Mouse (Mus musculus) heart, embryonic 16.5 days (tissue): ENCODE measurements at regions not wholly inside any gene's neighbourhood (a gene's known extent, or its start where the extent isn't known, plus 50 kb on each side); places are given as distances from the start of the nearest gene placed in this dataset.

Experiments
- ATAC-seq: fragments of 200-750 bp; cut with Nextera tagmentation; replicated peaks from 2 replicates; pipeline ENCODE4 v1.8.0; 2017; ENCODE audit warnings: moderate number of reproducible peaks; ENCODE audit not compliant: insufficient read depth, low FRiP score; ENCODE audit errors: extremely low read depth
- H3K27ac ChIP-seq: fragments of 300-500 bp; sonication (generic); 2 replicates; pipeline ENCODE4 v1.5.1; 2014; ENCODE audit warnings: mild to moderate bottlenecking, low read length, control low read depth, moderate library complexity
- H3K27me3 ChIP-seq: fragments of 300-500 bp; sonication (generic); 2 replicates; pipeline ENCODE4 v1.6.1; 2014; ENCODE audit warnings: low read length, mixed read lengths; ENCODE audit not compliant: control insufficient read depth, insufficient read depth
- H3K36me3 ChIP-seq: fragments of 300-500 bp; sonication (generic); 2 replicates; pipeline ENCODE4 v1.6.1; 2014; ENCODE audit not compliant: control insufficient read depth, insufficient read depth
- H3K4me1 ChIP-seq: fragments of 300-500 bp; sonication (generic); 2 replicates; pipeline ENCODE4 v1.6.1; 2014; ENCODE audit warnings: low read length, mixed read lengths; ENCODE audit not compliant: control insufficient read depth, insufficient read depth
- H3K4me2 ChIP-seq: fragments of 300-500 bp; sonication (generic); 2 replicates; pipeline ENCODE4 v1.6.1; 2014; ENCODE audit warnings: low read depth, mild to moderate bottlenecking, control low read depth, low read length
- H3K4me3 ChIP-seq: fragments of 300-500 bp; sonication (generic); 2 replicates; pipeline ENCODE4 v1.5.1; 2014; ENCODE audit warnings: mild to moderate bottlenecking, control low read depth, low read length
- H3K9ac ChIP-seq: fragments of 300-500 bp; sonication (generic); 2 replicates; pipeline ENCODE4 v1.6.1; 2014; ENCODE audit warnings: low read length, control low read depth
- H3K9me3 ChIP-seq: fragments of 300-500 bp; sonication (generic); replicated peaks from 2 replicates; pipeline ENCODE4 v1.6.1; 2016; ENCODE audit warnings: low read length; ENCODE audit not compliant: control insufficient read depth
- WGBS: fragments of 180-500 bp; shearing (Covaris S2); extraction: QIAGEN DNeasy Blood & Tissue Kit; methylation state at CpG from one replicate; pipeline ENCODE4 v1.1.7; 2014; 5-methylcytosine and 5-hydroxymethylcytosine counted together

- H3K9ac ChIP-seq: no peak overlapping the region
- ATAC-seq: peak; percentile 53
- peak overlapping the region; percentile 23; the same call in 1 of the 2 replicates for H3K4me2 ChIP-seq
- H3K27ac ChIP-seq: no peak overlapping the region
- 0 out of 2 replicates have a peak, but pooled peaks cover 2% of the 10 kb centered on the region for H3K4me1 ChIP-seq
- no peak overlapping the region for H3K4me3 ChIP-seq
- no peaks in the 10 kb centered on the region for H3K36me3 ChIP-seq
- H3K27me3 ChIP-seq: no peaks in the 10 kb centered on the region
- no peaks in the 10 kb centered on the region for H3K9me3 ChIP-seq
- WGBS: 47% methylated on average over 13 of the region's 13 CpGs
These were observed 688.7 kb upstream of the Ptbp2 start for GRCm38 (mm10) chr3:120472687-120473644.

- no peak for ATAC-seq
- Histone ChIP-seq H3K9me3 (no peaks in the 10 kb centered on the region), H3K4me1 (0 out of 2 replicates have a peak, but pooled peaks cover 2% of the 10 kb centered on the region), H3K4me3 (no peak overlapping the region), H3K9ac (no peak overlapping the region), H3K36me3 (no peaks in the 10 kb centered on the region), H3K4me2 (no peak overlapping the region), H3K27me3 (no peaks in the 10 kb centered on the region), H3K27ac (no peak overlapping the region)
- WGBS: 70% methylated on average over 2 of the region's 2 CpGs
These were observed 687.7 kb upstream of the Ptbp2 start for GRCm38 (mm10) chr3:120471878-120472444.

GRCm38 (mm10) chr3:120468887-120469286, 684.6 kb upstream of the Ptbp2 start:
- H3K4me1 ChIP-seq: 0 out of 2 replicates have a peak, but pooled peaks cover 2% of the 10 kb centered on the region
- H3K9ac ChIP-seq: no peak overlapping the region
- no peak for ATAC-seq
- no peak overlapping the region for H3K4me3 ChIP-seq
- H3K36me3 ChIP-seq: no peaks in the 10 kb centered on the region
- WGBS: 81% methylated on average over 2 of the region's 2 CpGs
- no peak overlapping the region for H3K27ac ChIP-seq
- H3K4me2 ChIP-seq: no peak overlapping the region
- H3K27me3 ChIP-seq: no peaks in the 10 kb centered on the region
- no peaks in the 10 kb centered on the region for H3K9me3 ChIP-seq

GRCm38 (mm10) chr3:120460717-120461116, 676.5 kb upstream of the Ptbp2 start:
- no peaks in the 10 kb centered on the region for H3K36me3 ChIP-seq
- H3K9ac ChIP-seq: no peak overlapping the region
- no peak overlapping the region for H3K27ac ChIP-seq
- no peaks in the 10 kb centered on the region for H3K4me1 ChIP-seq
- ATAC-seq: no peak
- H3K4me2 ChIP-seq: no peak overlapping the region
- no peak overlapping the region for H3K4me3 ChIP-seq
- H3K9me3 ChIP-seq: no peaks in the 10 kb centered on the region
- H3K27me3 ChIP-seq: no peaks in the 10 kb centered on the region

- no peaks in the 10 kb centered on the region for H3K36me3 ChIP-seq
- no peak for ATAC-seq
- no peak overlapping the region for H3K27ac ChIP-seq
- no peaks in the 10 kb centered on the region for H3K9me3 ChIP-seq
- H3K4me1 ChIP-seq: no peaks in the 10 kb centered on the region
- H3K27me3 ChIP-seq: no peaks in the 10 kb centered on the region
- H3K9ac ChIP-seq: no peak overlapping the region
- H3K4me2 ChIP-seq: no peak overlapping the region
- H3K4me3 ChIP-seq: no peak overlapping the region
- WGBS: 73% methylated on average over 7 of the region's 7 CpGs
These were observed 673.6 kb upstream of the Ptbp2 start for GRCm38 (mm10) chr3:120457912-120458311.

- H3K9ac ChIP-seq: no peak overlapping the region
- no peak overlapping the region for H3K4me3 ChIP-seq
- no peak for ATAC-seq
- no peaks in the 10 kb centered on the region for H3K27me3 ChIP-seq
- WGBS: 66% methylated on average over 4 of the region's 4 CpGs
- no peaks in the 10 kb centered on the region for H3K4me1 ChIP-seq
- no peaks in the 10 kb centered on the region for H3K36me3 ChIP-seq
- no peak overlapping the region for H3K4me2 ChIP-seq
- no peak overlapping the region for H3K27ac ChIP-seq
- H3K9me3 ChIP-seq: no peaks in the 10 kb centered on the region
These were observed 656.9 kb upstream of the Ptbp2 start for GRCm38 (mm10) chr3:120441127-120441526.

GRCm38 (mm10) chr3:120430285-120430684, 646.0 kb upstream of the Ptbp2 start:
- WGBS: 69% methylated on average over 2 of the region's 2 CpGs
- Histone ChIP-seq H3K4me1 (no peaks in the 10 kb centered on the region), H3K4me3 (no peak overlapping the region), H3K27me3 (no peaks in the 10 kb centered on the region), H3K4me2 (no peak overlapping the region), H3K36me3 (no peaks in the 10 kb centered on the region), H3K27ac (no peak overlapping the region), H3K9ac (no peak overlapping the region), H3K9me3 (no peaks in the 10 kb centered on the region)
- ATAC-seq: no peak

GRCm38 (mm10) chr3:120416634-120417033, 632.4 kb upstream of the Ptbp2 start:
- Histone ChIP-seq H3K36me3 (no peaks in the 10 kb centered on the region), H3K27me3 (no peaks in the 10 kb centered on the region)
- no peak for ATAC-seq

GRCm38 (mm10) chr3:120375688-120376289, 591.5 kb upstream of the Ptbp2 start:
- 42% methylated on average over 6 of the region's 6 CpGs for WGBS

More at GRCm38 (mm10) chr3:120416634-120417033, 632.4 kb upstream of the Ptbp2 start:
- Histone ChIP-seq H3K9ac (no peak overlapping the region), H3K4me1 (no peaks in the 10 kb centered on the region), H3K4me3 (no peak overlapping the region), H3K9me3 (no peaks in the 10 kb centered on the region), H3K27ac (no peak overlapping the region), H3K4me2 (no peak overlapping the region)
- WGBS: 68% methylated on average over 3 of the region's 3 CpGs

More at GRCm38 (mm10) chr3:120375688-120376289, 591.5 kb upstream of the Ptbp2 start:
- Histone ChIP-seq H3K36me3 (no peaks in the 10 kb centered on the region), H3K4me2 (no peak overlapping the region), H3K27me3 (no peaks in the 10 kb centered on the region), H3K9ac (no peak overlapping the region), H3K9me3 (no peaks in the 10 kb centered on the region), H3K27ac (no peak overlapping the region), H3K4me1 (peaks cover 3% of the 10 kb centered on the region; the same call in 1 of the 2 replicates), H3K4me3 (no peak overlapping the region)
- no peak for ATAC-seq
